Mouse (Mus musculus): ENCODE measurements at regions not wholly inside any gene's neighbourhood (a gene's known extent, or its start where the extent isn't known, plus 50 kb on each side); places are given as distances from the start of the nearest gene placed in this dataset.

GRCm38 (mm10) chr2:93135324-93135723 lies 52.0 kb upstream of the Trp53i11 start:
- DNase-seq (ENCODE audit: low spot score in 2 of 2) = no peak

GRCm38 (mm10) chr2:93133301-93133971 lies 53.9 kb upstream of the Trp53i11 start:
- DNase-seq (ENCODE audit: low spot score in 2 of 2) = no peak

GRCm38 (mm10) chr2:93131825-93132623 lies 55.3 kb upstream of the Trp53i11 start:
- no peak for DNase-seq (ENCODE audit: low spot score in 2 of 2)

DNA sequence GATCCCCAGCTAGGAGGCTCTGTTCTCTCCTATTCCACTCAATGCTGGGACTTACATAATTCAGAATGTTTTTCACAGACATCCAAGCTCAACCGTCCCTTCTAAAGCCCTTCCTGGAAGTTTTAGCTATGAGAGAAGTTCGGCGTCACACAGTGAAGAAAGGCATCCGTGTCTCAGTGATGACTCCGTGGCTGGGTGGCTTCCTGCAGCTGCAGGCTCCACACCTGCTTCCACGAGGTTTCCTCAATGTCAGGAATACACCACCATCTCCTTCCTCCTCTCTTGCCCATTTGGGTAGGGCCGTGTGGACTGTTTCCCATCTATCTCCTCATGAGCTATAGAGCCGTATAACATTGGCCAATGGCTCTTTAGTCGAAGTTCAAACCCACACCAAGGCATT lies 56.1 kb upstream of the Trp53i11 start:
- DNase-seq (ENCODE audit: low spot score in 2 of 2) = no peak

GRCm38 (mm10) chr2:93129176-93129575 lies 58.2 kb upstream of the Trp53i11 start:
- DNase-seq (ENCODE audit: low spot score in 2 of 2) = no peak

DNA sequence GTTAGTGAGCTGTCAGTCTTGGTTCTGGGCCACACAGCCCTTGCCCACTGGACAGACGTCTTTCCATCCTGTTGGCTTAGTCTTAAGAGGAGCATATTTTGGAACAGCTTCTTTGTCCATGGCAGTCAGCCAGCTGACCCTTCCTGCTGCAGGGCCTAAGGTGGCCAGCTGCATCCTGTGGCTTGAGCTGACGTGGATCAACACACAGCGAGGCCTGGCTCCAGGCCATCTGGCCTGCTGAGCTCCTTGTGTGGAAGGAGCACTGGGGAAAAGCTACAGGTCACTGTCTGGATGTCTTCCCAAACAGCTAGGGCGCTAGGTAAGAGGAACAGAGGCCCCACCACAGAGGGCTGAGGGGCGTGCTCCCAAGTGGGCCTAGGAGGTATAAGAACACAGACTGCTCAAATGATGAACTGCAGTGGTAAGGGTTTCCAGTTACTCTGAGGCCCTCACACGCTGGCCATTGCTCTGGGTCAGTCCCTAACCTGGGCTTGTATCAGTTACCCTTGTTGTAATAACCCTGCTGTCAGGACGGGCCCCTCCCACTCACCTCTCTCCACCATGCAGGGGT lies 60.7 kb upstream of the Trp53i11 start:
- peak; percentile 47 to 76 for DNase-seq (ENCODE audit: low spot score in 2 of 2)

DNA sequence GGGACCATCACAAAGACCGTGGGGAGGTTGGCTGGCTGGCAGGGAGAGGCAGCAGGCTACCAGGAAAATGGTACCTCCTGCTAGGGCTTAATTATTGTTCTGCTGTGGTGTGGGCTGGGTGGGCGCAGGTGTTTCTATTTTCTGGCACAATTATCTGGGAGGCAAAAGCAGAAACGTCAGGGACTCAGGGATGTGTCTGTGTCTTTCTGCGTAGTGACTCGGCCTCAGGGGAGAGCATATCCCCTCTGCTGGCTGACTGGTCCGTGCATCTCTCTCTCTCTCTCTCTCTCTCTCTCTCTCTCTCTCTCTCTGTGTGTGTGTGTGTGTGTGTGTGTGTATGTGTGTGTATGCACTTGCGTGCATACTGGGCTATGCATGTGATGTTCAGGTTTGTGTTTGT lies 61.2 kb upstream of the Trp53i11 start:
- DNase-seq (ENCODE audit: low spot score in 2 of 2) = no peak

- no peak for DNase-seq (ENCODE audit: low spot score in 2 of 2)
Observed at GRCm38 (mm10) chr2:93124866-93125467, 62.4 kb upstream of the Trp53i11 start.

GRCm38 (mm10) chr2:93123829-93124228 lies 63.5 kb upstream of the Trp53i11 start:
- DNase-seq (ENCODE audit: low spot score in 2 of 2) = no peak

DNA sequence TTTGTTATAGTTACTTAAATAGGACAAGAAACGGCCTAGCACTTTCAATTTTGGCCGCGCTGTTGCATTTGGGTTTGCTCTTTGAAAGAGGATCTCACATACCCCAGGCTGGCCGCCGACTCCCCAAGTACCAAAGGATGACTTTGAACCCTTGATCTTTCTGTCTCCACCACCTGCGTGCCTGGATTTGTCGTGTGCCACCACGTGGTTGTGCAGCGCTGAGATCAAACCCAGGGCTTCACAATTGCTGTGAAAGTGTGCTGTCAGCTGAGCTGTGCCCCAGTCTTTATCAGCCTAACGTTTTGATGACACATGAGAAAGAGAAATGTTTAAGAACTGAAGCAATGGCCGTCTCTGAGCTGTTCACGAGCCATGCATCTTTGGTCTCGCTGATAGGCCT lies 67.0 kb upstream of the Trp53i11 start:
- no peak for DNase-seq (ENCODE audit: low spot score in 2 of 2)

GRCm38 (mm10) chr2:93119001-93119400 lies 68.3 kb upstream of the Trp53i11 start:
- no peak for DNase-seq (ENCODE audit: low spot score in 2 of 2)

DNA sequence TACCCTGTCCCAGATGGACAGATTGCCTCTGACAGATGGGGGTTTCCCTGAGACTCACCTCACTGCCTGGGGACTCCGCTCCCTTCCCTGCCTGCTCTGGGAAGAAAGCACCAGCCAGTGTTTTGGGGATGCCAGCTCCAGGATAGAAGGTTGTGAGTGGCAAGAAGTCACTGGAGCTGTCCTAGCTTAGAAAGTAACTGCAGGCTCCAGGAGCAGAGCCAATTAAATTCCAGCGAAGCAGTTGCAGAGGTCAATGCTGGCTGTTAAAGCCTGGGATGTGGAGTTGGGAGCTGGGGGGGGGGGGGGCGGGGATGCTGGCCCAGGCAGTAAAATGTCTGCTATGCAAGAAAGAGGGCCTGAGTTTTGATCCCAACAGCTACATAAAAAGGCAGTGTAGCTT lies 69.3 kb upstream of the Prdm11 start:
- DNase-seq (ENCODE audit: low spot score in 2 of 2) = no peak

GRCm38 (mm10) chr2:93113929-93114328 lies 68.0 kb upstream of the Prdm11 start:
- no peak for DNase-seq (ENCODE audit: low spot score in 2 of 2)

DNA sequence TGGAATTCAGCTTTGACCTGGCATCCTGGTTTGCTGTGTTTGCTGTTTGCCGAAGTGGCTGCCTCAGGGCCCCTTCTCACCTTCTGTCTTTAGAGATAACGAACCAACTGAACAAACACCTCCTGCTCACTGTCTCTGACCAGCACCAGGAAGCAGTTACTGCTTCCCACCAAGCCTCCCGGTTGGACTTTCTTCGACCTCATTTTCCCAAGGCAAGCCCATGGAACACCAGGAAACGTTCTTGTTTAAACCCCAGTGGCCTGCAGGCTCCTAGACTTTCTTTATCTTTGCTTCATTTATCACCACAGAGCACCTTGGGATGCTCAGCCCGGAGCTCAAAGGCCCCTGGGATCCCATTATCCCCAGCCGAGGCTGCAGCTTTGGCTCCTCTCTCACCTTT lies 66.4 kb upstream of the Prdm11 start:
- DNase-seq (ENCODE audit: low spot score in 2 of 2) = no peak

- DNase-seq (ENCODE audit: low spot score in 2 of 2) = no peak
Observed at GRCm38 (mm10) chr2:93110898-93111297, 64.9 kb upstream of the Prdm11 start.

DNA sequence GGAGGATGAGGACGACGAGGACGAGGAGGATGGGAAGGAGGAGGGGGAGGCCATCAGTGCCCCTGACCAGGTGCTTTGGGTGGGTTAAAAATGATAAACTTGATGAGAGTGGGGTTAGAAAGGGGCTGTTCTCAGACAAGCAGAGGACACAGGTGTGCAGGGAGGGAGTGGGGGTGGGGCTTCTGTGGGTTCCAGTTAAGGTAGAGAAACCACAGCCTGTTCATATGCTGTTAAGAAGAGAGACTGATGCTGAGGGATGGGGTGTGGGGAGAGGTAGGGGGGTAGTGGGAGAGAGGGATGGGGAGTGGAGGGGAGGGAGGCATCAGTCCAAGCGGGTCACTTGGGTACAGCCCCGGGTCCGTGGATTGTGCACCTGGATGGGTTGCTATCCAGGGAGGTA lies 60.6 kb upstream of the Prdm11 start:
- no peak for DNase-seq (ENCODE audit: low spot score in 2 of 2)

- DNase-seq (ENCODE audit: low spot score in 2 of 2) = no peak
Observed at GRCm38 (mm10) chr2:93101991-93102390, 56.0 kb upstream of the Prdm11 start.

DNA sequence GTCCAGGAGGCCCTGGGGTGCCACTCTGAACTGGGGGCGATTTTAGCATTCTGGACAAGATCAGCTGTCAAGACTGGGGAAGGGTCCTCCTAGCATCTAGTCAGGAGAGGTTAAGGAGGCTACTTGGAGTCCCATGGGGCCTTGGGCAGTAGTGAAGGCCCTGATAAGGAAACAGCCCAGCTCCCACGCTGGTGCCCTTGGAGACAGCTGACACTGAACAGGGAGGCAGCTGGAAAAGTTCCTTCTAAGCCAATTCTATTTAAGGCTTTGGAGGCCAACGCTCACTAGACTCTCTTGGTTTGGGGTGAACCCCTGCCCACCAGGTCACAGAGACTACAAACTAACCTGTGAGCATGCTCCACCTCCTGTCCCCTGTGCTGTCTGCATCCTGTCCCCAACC lies 53.8 kb upstream of the Prdm11 start:
- DNase-seq (ENCODE audit: low spot score in 2 of 2) = no peak

GRCm38 (mm10) chr2:93097016-93097415 lies 51.0 kb upstream of the Prdm11 start:
- no peak for DNase-seq (ENCODE audit: low spot score in 2 of 2)

- DNase-seq (ENCODE audit: low spot score in 2 of 2) = no peak
Observed at GRCm38 (mm10) chr2:93096078-93096729, 50.2 kb upstream of the Prdm11 start.
